In the genomic region with DNA sequence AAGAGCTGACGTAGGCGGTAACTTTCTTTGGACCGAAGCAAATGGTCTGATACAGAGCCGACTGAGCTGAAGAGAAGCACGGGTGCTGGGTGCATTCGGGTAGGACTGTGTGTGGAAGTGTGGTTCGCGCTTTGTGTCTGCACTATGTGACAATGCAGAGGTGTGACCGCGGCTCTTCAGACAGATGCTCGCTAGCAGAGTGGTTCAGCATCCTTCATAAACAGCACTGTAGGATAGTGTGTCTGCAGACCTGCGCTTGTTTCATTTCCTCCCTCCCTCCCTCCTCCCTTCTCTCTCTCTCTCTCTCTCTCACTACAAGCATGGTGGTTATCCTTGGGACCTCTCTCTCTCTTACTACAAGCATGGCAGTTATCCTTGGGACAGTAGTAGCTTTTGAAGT, we compare ENCODE assay signal across 15 mouse cellular contexts. TPM values are rescaled to one million over a fixed set of nuclear protein-coding genes. Genes with fewer than 3 reads are reported as not detected.
DNase-seq lines count a peak whose midpoint lies in the region; ATAC-seq and TF ChIP-seq lines count a peak whose summit lies in the region.
"Had no signal": no experiment of that assay in that cellular context is flagged by ENCODE, and none has a peak within 500 bp of the region (broad histone marks: within the 10 kb centered on the region; RNA-seq: fewer than 3 reads in every experiment).

No protein-coding gene starts in this region.

- no peaks in the 10 kb centered on the region for H3K27me3 ChIP-seq in stomach, embryonic 16.5 days (ENCODE audit: control insufficient read depth, insufficient read depth, low read length)
- H3K27me3 ChIP-seq in stomach, postnatal 0 days (ENCODE audit: control insufficient read depth, insufficient read depth, low read length), result no peaks in the 10 kb centered on the region
- H3K27me3 ChIP-seq in liver, embryonic 13.5 days, result no peaks in the 10 kb centered on the region
- no peaks in the 10 kb centered on the region for H3K27me3 ChIP-seq in splenic B cell, adult 2 months (ENCODE audit: control insufficient read depth, insufficient read depth, low read length, poor library complexity, severe bottlenecking)
- H3K27me3 ChIP-seq in hindbrain, embryonic 13.5 days, result no peaks in the 10 kb centered on the region
- H3K27me3 ChIP-seq in neural tube, embryonic 15.5 days (replicated peaks), result no peaks in the 10 kb centered on the region
- H3K27me3 ChIP-seq: liver, embryonic 15.5 days had no signal

- in situ Hi-C loops in ES-E14 (cut with MboI; ENCODE audit: low sequenced_read_pairs in 2 of 2, unreplicated experiment in 2 of 2), result no loop called here

- peak; percentile 25; the same call in 1 of the 2 replicates for ATAC-seq in stomach, embryonic 16.5 days (ENCODE audit: insufficient read depth, low FRiP score)
- no peak for ATAC-seq in stomach, postnatal 0 days (ENCODE audit: low FRiP score, low TSS enrichment)
- 0 out of 2 replicates have a peak, but pooled peaks have one; percentile 35 for ATAC-seq in liver, embryonic 13.5 days (ENCODE audit: low read depth)
- ATAC-seq in hindbrain, embryonic 13.5 days (ENCODE audit: low FRiP score), result no peak
- no peak for ATAC-seq in neural tube, embryonic 15.5 days (ENCODE audit: low FRiP score)
- ATAC-seq: forebrain, embryonic 16.5 days had no signal

- H3K9ac ChIP-seq in stomach, embryonic 16.5 days (ENCODE audit: low read length), result no peak overlapping the region
- H3K9ac ChIP-seq in stomach, postnatal 0 days (ENCODE audit: low read length), result no peak overlapping the region
- H3K9ac ChIP-seq in ES-E14 (ENCODE audit: insufficient read depth, low read depth, low read length, poor library complexity, severe bottlenecking), result peak overlapping the region; percentile 77
- no peak overlapping the region; the same call in 1 of the 2 replicates for H3K9ac ChIP-seq in liver, embryonic 13.5 days
- no peak overlapping the region for H3K9ac ChIP-seq in hindbrain, embryonic 13.5 days
- no peak overlapping the region for H3K9ac ChIP-seq in neural tube, embryonic 15.5 days (replicated peaks)
- H3K9ac ChIP-seq: liver, embryonic 15.5 days had no signal

- H3K36me3 ChIP-seq in stomach, embryonic 16.5 days (ENCODE audit: control insufficient read depth, insufficient read depth, low read length), result 0 out of 2 replicates have a peak, but pooled peaks cover 5% of the 10 kb centered on the region
- H3K36me3 ChIP-seq in stomach, postnatal 0 days (ENCODE audit: control insufficient read depth, insufficient read depth, low read length), result peaks cover 19% of the 10 kb centered on the region
- H3K36me3 ChIP-seq in ES-E14 (ENCODE audit: control insufficient read depth, insufficient read depth, low read length, poor library complexity, severe bottlenecking), result peaks cover 3% of the 10 kb centered on the region; the same call in 1 of the 2 replicates
- peaks cover 26% of the 10 kb centered on the region for H3K36me3 ChIP-seq in liver, embryonic 13.5 days
- H3K36me3 ChIP-seq in splenic B cell, adult 2 months (ENCODE audit: control insufficient read depth, insufficient read depth, low read length, poor library complexity, severe bottlenecking), result peaks cover 17% of the 10 kb centered on the region
- peaks cover 50% of the 10 kb centered on the region for H3K36me3 ChIP-seq in hindbrain, embryonic 13.5 days
- H3K36me3 ChIP-seq in neural tube, embryonic 15.5 days, result peaks cover 49% of the 10 kb centered on the region

- H3K4me3 ChIP-seq in stomach, embryonic 16.5 days (replicated peaks; ENCODE audit: low read length), result no peak overlapping the region
- H3K4me3 ChIP-seq in stomach, postnatal 0 days (ENCODE audit: low read depth, low read length), result no peak overlapping the region
- H3K4me3 ChIP-seq in ES-E14 (ENCODE audit: insufficient read depth in 1 of 2, low read depth in 1 of 2, low read length in 2 of 2, poor library complexity in 1 of 2, severe bottlenecking in 1 of 2), result peak overlapping the region; percentile 53 to 64
- no peak overlapping the region for H3K4me3 ChIP-seq in liver, embryonic 13.5 days (replicated peaks)
- H3K4me3 ChIP-seq in hindbrain, embryonic 13.5 days, result no peak overlapping the region
- no peak overlapping the region for H3K4me3 ChIP-seq in neural tube, embryonic 15.5 days (replicated peaks)
- H3K4me3 ChIP-seq: hindbrain, embryonic 10.5 days; liver, embryonic 15.5 days had no signal

- no peak overlapping the region for H3K27ac ChIP-seq in stomach, embryonic 16.5 days (ENCODE audit: low read length)
- H3K27ac ChIP-seq in stomach, postnatal 0 days (replicated peaks), result no peak overlapping the region
- H3K27ac ChIP-seq in ES-E14 (ENCODE audit: insufficient read depth, low read depth, low read length, poor library complexity, severe bottlenecking), result peak overlapping the region; percentile 76; the same call in 1 of the 2 replicates
- H3K27ac ChIP-seq in liver, embryonic 13.5 days, result no peak overlapping the region
- H3K27ac ChIP-seq in hindbrain, embryonic 13.5 days, result no peak overlapping the region
- H3K27ac ChIP-seq in neural tube, embryonic 15.5 days (replicated peaks), result no peak overlapping the region
- H3K27ac ChIP-seq: hindbrain, embryonic 10.5 days; liver, embryonic 15.5 days had no signal

- no peak for DNase-seq in stomach, postnatal 0 days (ENCODE audit: low spot score)
- no peak for DNase-seq in ES-E14 (ENCODE audit: low read depth, low spot score)
- no peak for DNase-seq in liver, embryonic 13.5 days
- DNase-seq in splenic B cell, adult 2 months (ENCODE audit: low read depth, low spot score), result peak; percentile 47
- no peak for DNase-seq in urinary bladder, postnatal 14 days (ENCODE audit: low spot score)
- DNase-seq: cerebellum, adult 8-10 months; kidney, adult 8-10 months; thymus, postnatal 4 days had no signal

- TF ChIP-seq CTCF in stomach, postnatal 0 days (IDR thresholded peaks at IDR 0.05; ENCODE audit: low read depth), result no peak

- 83% methylated on average over 12 of the region's 12 CpGs for WGBS in stomach, embryonic 16.5 days
- WGBS in stomach, postnatal 0 days, result 90% methylated on average over 12 of the region's 12 CpGs
- 56% methylated on average over 12 of the region's 12 CpGs for WGBS in liver, embryonic 13.5 days (ENCODE audit: insufficient replicate concordance)
- WGBS in hindbrain, embryonic 13.5 days, result 93% methylated on average over 12 of the region's 12 CpGs
- 94% methylated on average over 12 of the region's 12 CpGs for WGBS in neural tube, embryonic 15.5 days

- no peak for TF ChIP-seq EP300 in stomach, postnatal 0 days (optimal IDR thresholded peaks at IDR 0.05)

- H3K9me3 ChIP-seq in stomach, embryonic 16.5 days (replicated peaks; ENCODE audit: control insufficient read depth, low read length), result no peaks in the 10 kb centered on the region
- H3K9me3 ChIP-seq in stomach, postnatal 0 days (ENCODE audit: control insufficient read depth, low read length), result no peaks in the 10 kb centered on the region
- H3K9me3 ChIP-seq in ES-E14 (ENCODE audit: control insufficient read depth, insufficient read depth, low read depth, low read length), result no peaks in the 10 kb centered on the region
- H3K9me3 ChIP-seq in liver, embryonic 13.5 days (replicated peaks), result no peaks in the 10 kb centered on the region
- H3K9me3 ChIP-seq in hindbrain, embryonic 13.5 days, result no peaks in the 10 kb centered on the region
- H3K9me3 ChIP-seq in neural tube, embryonic 15.5 days (replicated peaks), result no peaks in the 10 kb centered on the region
- H3K9me3 ChIP-seq: hindbrain, embryonic 10.5 days; liver, embryonic 15.5 days had no signal

- H3K4me1 ChIP-seq in stomach, embryonic 16.5 days (ENCODE audit: control insufficient read depth, insufficient read depth, low read length), result no peaks in the 10 kb centered on the region
- no peaks in the 10 kb centered on the region for H3K4me1 ChIP-seq in stomach, postnatal 0 days (replicated peaks; ENCODE audit: control insufficient read depth, insufficient read depth)
- H3K4me1 ChIP-seq in ES-E14 (ENCODE audit: control insufficient read depth in 2 of 2, insufficient read depth in 2 of 2, low read length in 2 of 2, poor library complexity in 1 of 2), result peaks cover 3 to 10% of the 10 kb centered on the region in 2 experiments; a peak in 2 of 4 replicates
- peaks cover 2% of the 10 kb centered on the region for H3K4me1 ChIP-seq in liver, embryonic 13.5 days (replicated peaks)
- no peaks in the 10 kb centered on the region for H3K4me1 ChIP-seq in hindbrain, embryonic 13.5 days (replicated peaks)
- no peaks in the 10 kb centered on the region for H3K4me1 ChIP-seq in neural tube, embryonic 15.5 days
- H3K4me1 ChIP-seq: hindbrain, embryonic 10.5 days had no signal

- H3K4me2 ChIP-seq in stomach, embryonic 16.5 days (ENCODE audit: low read depth, low read length), result no peak overlapping the region
- no peak overlapping the region for H3K4me2 ChIP-seq in stomach, postnatal 0 days (replicated peaks; ENCODE audit: low read depth)
- no peak overlapping the region for H3K4me2 ChIP-seq in liver, embryonic 13.5 days
- H3K4me2 ChIP-seq in hindbrain, embryonic 13.5 days, result no peak overlapping the region
- H3K4me2 ChIP-seq in neural tube, embryonic 15.5 days, result no peak overlapping the region
- H3K4me2 ChIP-seq: heart, embryonic 11.5 days; liver, embryonic 15.5 days had no signal

TF ChIP-seq in ES-E14, 5 proteins besides CTCF, POLR2A, EP300 and RAD21:
- no peak for TF ChIP-seq CHD2 (IDR thresholded peaks at IDR 0.05; ENCODE audit: low read depth, low read length)
- no peak for TF ChIP-seq ZC3H11A (IDR thresholded peaks at IDR 0.05; ENCODE audit: borderline replicate concordance, low read depth, low read length)
- TF ChIP-seq MAFK (IDR thresholded peaks at IDR 0.05; ENCODE audit: insufficient read depth, low read depth, low read length), result no peak
- TF ChIP-seq HCFC1 (IDR thresholded peaks at IDR 0.05; ENCODE audit: borderline replicate concordance, insufficient read depth, low read length), result no peak
- TF ChIP-seq ZNF384 (IDR thresholded peaks at IDR 0.05; ENCODE audit: low read depth, low read length), result no peak

RNA-seq across cellular contexts. Expression of gene Rbl2, which starts 12.6 kb away (rescaled TPM):
- polyA plus RNA-seq in stomach, embryonic 16.5 days (2015; fragmentation: Nextera tagmentation; extraction: Ambion mirVana), result 18.3 and 18.5 TPM in 2 replicates
- 6.5 and 7.3 TPM in 2 replicates for polyA plus RNA-seq in stomach, postnatal 0 days (2015; fragmentation: Nextera tagmentation; extraction: Ambion mirVana)
- total RNA-seq in ES-E14 (2012; rRNA removed), result 7.7 and 11.5 TPM in 2 replicates
- polyA plus RNA-seq in liver, embryonic 13.5 days (2015; fragmentation: Nextera tagmentation; extraction: Ambion mirVana), result 5.0 and 7.4 TPM in 2 replicates
- polyA plus RNA-seq in hindbrain, embryonic 13.5 days (2015; fragmentation: Nextera tagmentation; extraction: Ambion mirVana), result 19.4 and 20.1 TPM in 2 replicates
- polyA plus RNA-seq in neural tube, embryonic 15.5 days (2015; fragmentation: Nextera tagmentation; extraction: Ambion mirVana), result 18.6 and 20.6 TPM in 2 replicates

Comparison
In these comparisons a context has a peak if more than half of its experiments do, and no peak if none do; other contexts are left out.
1. ATAC-seq: peak in stomach, embryonic 16.5 days (single experiment) and liver, embryonic 13.5 days (single experiment); none in stomach, postnatal 0 days (single experiment), hindbrain, embryonic 13.5 days (single experiment) and neural tube, embryonic 15.5 days (single experiment).
2. H3K4me3 ChIP-seq: peak in ES-E14 (2 of 2); none in stomach, embryonic 16.5 days (single experiment), stomach, postnatal 0 days (single experiment), liver, embryonic 13.5 days (single experiment), hindbrain, embryonic 13.5 days (single experiment) and neural tube, embryonic 15.5 days (single experiment).